Mouse (Mus musculus) hematopoietic stem cell, adult 5-6 weeks (primary cell): ENCODE measurements around the gene Maml1. TPM values are rescaled to one million over a fixed set of nuclear protein-coding genes. Genes with fewer than 3 reads are reported as not detected.
"Not testable (repeated sequence)": the region's sequence is repeated elsewhere in the genome, so short reads cannot be mapped to it uniquely, and the experiment has no call there.

Source experiments
- ATAC-seq, 2 experiments: fragments of 125-278 bp in 1 of 2; replicated peaks in 1 of 2; 2 replicates each; pipeline ENCODE4 v1.8.0; 2016 to 2017; ENCODE audit warnings: inconsistent platforms in 2 of 2, mild to moderate bottlenecking in 2 of 2, moderate number of reproducible peaks in 2 of 2, low read depth in 1 of 2, moderate TSS enrichment in 1 of 2; ENCODE audit not compliant: low FRiP score in 2 of 2, poor library complexity in 2 of 2, severe bottlenecking in 2 of 2, insufficient read depth in 1 of 2, low TSS enrichment in 1 of 2
- total RNA-seq: library from RNA; stranded (forward); fragments of 172-1452, 232-1000 nt; gene quantifications from 2 replicates; pipeline ENCODE4 v1.2.3, GENCODE M21; 2017

The Maml1 gene
- total RNA-seq: 4.5 and 7.1 TPM in 2 replicates

- peak; percentile 97 to 98 for ATAC-seq
Measured at GRCm38 (mm10) chr11:50292190-50292855, at the start of gene Maml1. Gene Maml1 (minus strand): TSS chr11:50292311.

GRCm38 (mm10) chr11:50336891-50337290, 44.8 kb upstream of the Maml1 start:
- no peak for ATAC-seq

GRCm38 (mm10) chr11:50336126-50336525, 44.0 kb upstream of the Maml1 start:
- ATAC-seq: no peak

GRCm38 (mm10) chr11:50333181-50333580, 41.1 kb upstream of the Maml1 start:
- ATAC-seq: no peak

GRCm38 (mm10) chr11:50329378-50329777, 37.3 kb upstream of the Maml1 start:
- ATAC-seq: no peak

- no peak for ATAC-seq
Measured at GRCm38 (mm10) chr11:50328075-50328625, 36.0 kb upstream of the Maml1 start.

- ATAC-seq: no peak
Measured at GRCm38 (mm10) chr11:50326302-50326966, 34.3 kb upstream of the Maml1 start.

GRCm38 (mm10) chr11:50325496-50326301, 33.6 kb upstream of the Maml1 start, which contains the start of gene Canx:
Gene Canx (minus strand): TSS chr11:50325673.
- peak; percentile 97 to 98 for ATAC-seq

GRCm38 (mm10) chr11:50324751-50325471, 32.8 kb upstream of the Maml1 start:
- no peak for ATAC-seq

GRCm38 (mm10) chr11:50323843-50324242, 31.7 kb upstream of the Maml1 start:
- no peak for ATAC-seq

GRCm38 (mm10) chr11:50322345-50322744, 30.2 kb upstream of the Maml1 start:
- ATAC-seq: no peak

- no peak for ATAC-seq
Measured at GRCm38 (mm10) chr11:50321239-50321638, 29.1 kb upstream of the Maml1 start.

GRCm38 (mm10) chr11:50319343-50319742, 27.2 kb upstream of the Maml1 start:
- ATAC-seq: not testable (repeated sequence)

GRCm38 (mm10) chr11:50312803-50313202, 20.7 kb upstream of the Maml1 start:
- ATAC-seq: no peak

GRCm38 (mm10) chr11:50303406-50303805, 11.3 kb upstream of the Maml1 start:
- ATAC-seq: no peak

- ATAC-seq: no peak
Measured at GRCm38 (mm10) chr11:50291321-50292165, 568 bp downstream of the Maml1 start.
